Mouse (Mus musculus) layer of hippocampus, postnatal 25 days (tissue): ENCODE measurements around the gene Sdccag8. TPM values are rescaled to one million over a fixed set of nuclear protein-coding genes. Genes with fewer than 3 reads are reported as not detected.
A peak's percentile ranks its signal among the peaks of the same experiment; 100 is the strongest.

Experiments
- DNase-seq, 2 experiments: peaks; one replicate each; pipeline ENCODE4 v3.0.0; 2022; ENCODE audit warnings: mixed read lengths in 2 of 2, low spot score in 1 of 2; ENCODE audit errors: extremely low spot score in 1 of 2
- total RNA-seq, 2 experiments: library from RNA; stranded (reverse); gene quantifications; 2 replicates each; pipeline ENCODE4 v1.2.3; 2021

Sdccag8 gene
- total RNA-seq, 2 experiments from 2014 or later: 11.8 to 17.0 TPM

DNA sequence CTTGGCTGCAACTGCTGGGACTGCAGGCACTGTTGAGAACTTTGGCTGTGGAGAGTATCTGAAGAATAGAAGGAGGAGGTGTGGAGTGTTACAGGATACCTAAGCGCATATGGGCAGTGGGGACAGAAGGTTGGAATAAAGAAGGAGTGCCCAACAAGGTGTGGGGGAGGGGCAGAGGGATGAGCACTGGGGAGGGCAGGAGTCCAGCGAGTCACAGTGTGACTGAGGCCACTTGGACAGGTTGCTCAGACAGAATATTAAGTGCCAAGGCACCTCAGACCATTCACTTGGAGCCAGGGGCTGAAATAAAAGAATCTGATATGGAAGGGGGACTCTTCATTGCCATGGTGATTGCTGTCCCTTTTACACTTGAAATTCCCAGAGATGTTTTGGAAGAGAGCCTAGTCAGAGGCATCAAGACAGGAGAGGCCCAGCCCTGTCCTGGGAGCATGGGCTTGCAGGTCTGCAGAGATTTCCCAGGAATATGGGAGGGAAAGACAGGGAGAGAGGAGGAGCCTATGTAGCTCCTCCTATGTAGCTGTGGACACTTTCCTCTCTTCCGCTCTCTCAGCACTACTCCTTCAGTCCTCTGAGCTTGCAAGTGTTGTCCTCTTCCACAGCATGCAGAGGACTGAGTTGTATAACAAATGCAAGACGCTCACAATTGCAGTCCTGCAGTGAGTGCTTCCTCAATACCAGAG, 189.7 kb downstream of the Sdccag8 start:
- no peak for DNase-seq

GRCm38 (mm10) chr1:177007405-177007804, 192.9 kb downstream of the Sdccag8 start:
- no peak for DNase-seq

DNA sequence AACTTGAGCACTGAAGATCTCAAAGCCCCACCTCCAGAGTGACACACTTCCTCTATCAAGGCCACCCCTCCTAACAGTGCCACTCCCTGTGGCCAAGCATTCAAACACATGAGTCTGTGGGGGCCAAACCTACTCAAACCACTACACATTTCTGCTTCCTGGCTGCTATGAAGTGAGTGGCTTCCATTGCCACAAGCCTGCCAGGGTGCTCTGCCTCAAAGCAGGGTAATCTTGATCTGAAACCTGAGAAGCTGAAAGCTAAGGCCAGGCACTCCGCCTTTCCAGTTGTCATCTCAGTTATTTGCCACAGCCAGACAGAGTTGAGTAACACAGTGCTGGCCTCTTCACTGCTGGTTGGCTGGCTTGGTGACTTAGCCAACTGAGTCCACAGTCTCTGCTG, 194.3 kb downstream of the Sdccag8 start:
- no peak for DNase-seq

DNA sequence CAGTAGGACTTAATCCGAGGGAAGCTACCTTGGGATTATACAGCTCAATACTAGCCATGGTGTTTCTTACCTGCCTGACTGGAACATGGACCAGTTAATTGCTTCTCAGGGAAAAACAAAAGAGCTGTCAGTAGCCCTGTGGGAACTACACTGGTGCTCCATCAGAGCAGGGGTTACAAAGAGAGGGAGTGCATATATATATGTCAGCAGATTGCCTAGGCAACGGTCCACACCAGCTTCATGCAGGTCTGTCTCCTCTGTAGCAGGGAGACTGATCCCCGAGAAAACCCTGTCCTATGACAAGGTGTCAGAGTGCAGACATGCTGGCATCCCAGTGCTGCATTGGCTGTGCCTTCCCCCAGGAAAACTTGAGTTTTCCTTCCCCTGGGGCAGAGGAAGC, 195.6 kb downstream of the Sdccag8 start:
- no peak for DNase-seq

- DNase-seq: no peak
Measured at GRCm38 (mm10) chr1:177010607-177011302, 196.3 kb downstream of the Sdccag8 start.

GRCm38 (mm10) chr1:177011688-177012087, 197.2 kb downstream of the Sdccag8 start:
- DNase-seq: no peak

GRCm38 (mm10) chr1:177012774-177013173, 198.3 kb downstream of the Sdccag8 start:
- DNase-seq: no peak

GRCm38 (mm10) chr1:177013313-177013712, 198.9 kb downstream of the Sdccag8 start:
- DNase-seq: no peak

- DNase-seq: no peak
Measured at GRCm38 (mm10) chr1:177013776-177014175, 199.3 kb downstream of the Sdccag8 start.

- no peak for DNase-seq
Measured at GRCm38 (mm10) chr1:177014346-177014745, 199.9 kb downstream of the Sdccag8 start.

- DNase-seq: no peak
Measured at GRCm38 (mm10) chr1:177014921-177015439, 200.5 kb downstream of the Sdccag8 start.

DNA sequence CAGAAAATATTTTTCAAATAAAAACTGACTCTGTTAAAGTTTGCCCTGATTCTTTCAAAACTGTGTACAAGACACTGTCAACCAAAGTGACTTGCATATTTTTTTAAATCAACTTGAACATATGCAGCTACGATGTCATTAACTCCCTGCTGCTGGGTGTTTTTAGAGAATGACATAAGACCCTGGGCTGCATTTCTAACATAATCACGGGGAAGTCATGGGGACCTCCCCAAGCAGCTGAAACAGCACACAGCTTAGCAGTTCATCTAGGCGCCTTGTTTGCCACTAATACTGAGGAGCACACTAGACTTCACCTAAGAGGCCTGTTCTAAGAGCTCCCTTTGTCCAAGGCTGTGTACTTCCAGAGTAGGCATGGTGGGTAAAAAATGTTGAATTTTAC, 201.5 kb downstream of the Sdccag8 start:
- DNase-seq: no peak

GRCm38 (mm10) chr1:177016729-177017128, 202.3 kb downstream of the Sdccag8 start:
- no peak for DNase-seq

DNA sequence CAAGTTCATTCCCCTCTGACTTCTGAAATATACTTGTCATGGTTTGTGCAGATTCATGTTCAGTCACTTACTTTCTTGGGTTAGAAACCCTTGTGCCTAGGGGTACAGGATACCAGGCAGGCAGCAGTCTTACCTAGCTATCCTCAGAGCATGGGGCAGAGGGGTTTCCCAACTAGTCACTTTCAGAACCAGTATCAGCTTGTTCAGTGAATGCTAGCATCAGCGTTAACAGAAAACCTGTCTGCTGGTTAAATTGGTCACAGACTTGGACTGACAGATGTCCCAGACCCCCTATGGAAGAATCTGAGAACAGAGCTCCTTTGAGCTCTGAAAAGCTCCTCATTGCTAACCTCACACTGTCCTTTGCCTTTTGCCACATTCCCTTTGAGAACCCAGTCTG, 204.3 kb downstream of the Sdccag8 start:
- no peak for DNase-seq

DNA sequence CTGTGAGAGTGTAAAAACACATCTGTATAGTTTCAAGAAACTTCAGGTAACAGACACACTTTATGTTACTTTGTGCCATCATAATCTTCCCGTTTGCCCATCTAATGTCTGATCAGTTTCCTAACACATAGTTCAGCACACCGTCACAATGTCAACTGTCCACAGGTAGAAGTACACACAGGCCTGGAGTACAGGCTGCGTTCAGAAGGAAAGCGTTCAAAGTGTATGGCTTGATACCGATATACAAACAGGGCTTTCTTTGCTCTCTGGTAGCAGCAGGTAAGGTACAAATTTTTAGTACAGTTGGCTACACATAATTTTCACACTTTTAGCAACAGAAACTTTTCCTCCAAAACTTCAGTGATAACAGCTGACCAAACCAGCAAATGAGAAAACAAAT, 205.2 kb downstream of the Sdccag8 start:
- DNase-seq: no peak

- peak in 1 of 2 experiments; percentile 3 for DNase-seq
Measured at GRCm38 (mm10) chr1:177022751-177023150, 208.3 kb downstream of the Sdccag8 start.

DNA sequence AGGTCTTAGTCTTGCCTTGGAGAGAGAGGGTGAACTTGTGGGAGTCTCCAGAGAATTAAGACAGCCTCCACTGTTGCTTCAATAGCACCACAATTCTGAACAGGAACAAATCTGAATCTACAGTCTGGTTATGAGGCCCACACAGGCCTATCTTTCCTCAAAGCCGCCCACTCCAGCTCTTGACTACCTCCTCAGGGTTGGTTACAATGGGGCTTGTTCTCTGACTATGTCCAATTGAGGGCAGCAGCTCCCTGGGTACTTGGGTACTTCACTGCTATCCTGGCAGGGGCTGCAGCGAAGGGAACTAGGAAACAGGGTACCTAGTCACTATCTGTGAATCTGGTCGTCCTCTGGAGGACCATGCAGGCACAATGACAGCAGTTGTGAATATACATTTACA, 213.2 kb downstream of the Sdccag8 start:
- no peak for DNase-seq

DNA sequence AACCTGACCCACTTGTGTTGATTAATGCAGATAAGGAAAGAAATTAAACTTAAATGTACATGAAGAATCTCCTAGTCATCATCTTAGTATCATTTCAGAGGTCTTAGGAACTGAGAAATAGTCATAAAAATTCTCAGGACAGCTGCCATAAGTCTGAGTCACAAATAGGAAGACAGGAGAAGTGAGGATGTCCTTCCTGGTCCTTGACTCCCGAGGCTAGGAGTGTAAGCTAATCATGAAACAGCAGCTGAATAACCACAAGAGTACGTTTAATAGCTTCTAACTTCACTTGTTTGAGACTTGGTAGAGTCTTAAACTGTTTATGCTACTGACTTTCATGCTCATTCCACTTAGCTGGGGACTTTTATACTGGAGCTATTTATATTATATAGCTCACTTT, 214.6 kb downstream of the Sdccag8 start:
- no peak for DNase-seq

GRCm38 (mm10) chr1:177030669-177031068, 216.2 kb downstream of the Sdccag8 start:
- no peak for DNase-seq

DNA sequence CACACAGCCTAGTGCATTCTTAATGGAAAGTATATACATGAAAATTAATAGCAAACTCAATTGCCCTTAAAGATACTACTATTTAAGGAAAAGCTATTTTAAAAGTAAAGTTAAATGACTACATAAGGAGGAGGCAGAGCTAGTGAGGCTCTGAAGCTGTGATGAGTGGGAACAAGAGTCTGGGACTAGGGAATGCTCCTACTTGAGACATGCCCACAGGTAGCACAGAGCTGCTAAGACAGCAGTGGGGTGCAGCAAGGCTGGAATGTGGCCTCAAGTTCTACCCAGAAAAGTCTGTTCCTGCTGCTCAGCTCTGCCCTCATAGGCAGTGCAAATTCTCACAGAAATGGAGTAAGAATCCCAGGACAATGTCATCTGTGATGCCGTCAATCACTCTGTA, 216.7 kb downstream of the Sdccag8 start:
- no peak for DNase-seq

DNA sequence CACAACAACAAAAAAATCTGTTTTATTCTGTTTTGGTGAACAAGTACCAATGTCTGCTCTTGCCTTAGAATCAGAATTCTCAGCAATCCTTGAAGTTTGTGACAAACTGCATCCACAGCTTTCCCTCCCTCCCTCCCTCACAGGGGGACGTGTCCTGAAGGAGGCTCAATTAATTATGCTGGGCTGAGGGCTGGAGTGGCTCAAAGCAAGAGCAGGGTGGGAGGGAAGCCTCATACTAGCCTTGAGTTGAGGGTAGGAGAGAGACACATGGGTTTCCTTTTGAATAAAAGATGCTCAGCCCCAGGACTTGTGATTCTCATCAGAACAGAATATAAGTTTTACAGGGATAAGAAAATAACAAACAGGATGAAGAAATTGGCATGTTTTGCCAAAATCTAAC, 217.8 kb downstream of the Sdccag8 start:
- DNase-seq: no peak

- no peak for DNase-seq
Measured at GRCm38 (mm10) chr1:177035460-177035859, 221.0 kb downstream of the Sdccag8 start.
